Mouse (Mus musculus): Measurements from ENCODE around the gene Mrpl46. TPM values are rescaled to one million over a fixed set of nuclear protein-coding genes. Genes with fewer than 3 reads are reported as not detected.
A peak's percentile ranks its signal among the peaks of the same experiment; 100 is the strongest.

Mrpl46 gene
- total RNA-seq, 2 experiments from 2014 or later = 50.6 to 57.2 TPM

DNA sequence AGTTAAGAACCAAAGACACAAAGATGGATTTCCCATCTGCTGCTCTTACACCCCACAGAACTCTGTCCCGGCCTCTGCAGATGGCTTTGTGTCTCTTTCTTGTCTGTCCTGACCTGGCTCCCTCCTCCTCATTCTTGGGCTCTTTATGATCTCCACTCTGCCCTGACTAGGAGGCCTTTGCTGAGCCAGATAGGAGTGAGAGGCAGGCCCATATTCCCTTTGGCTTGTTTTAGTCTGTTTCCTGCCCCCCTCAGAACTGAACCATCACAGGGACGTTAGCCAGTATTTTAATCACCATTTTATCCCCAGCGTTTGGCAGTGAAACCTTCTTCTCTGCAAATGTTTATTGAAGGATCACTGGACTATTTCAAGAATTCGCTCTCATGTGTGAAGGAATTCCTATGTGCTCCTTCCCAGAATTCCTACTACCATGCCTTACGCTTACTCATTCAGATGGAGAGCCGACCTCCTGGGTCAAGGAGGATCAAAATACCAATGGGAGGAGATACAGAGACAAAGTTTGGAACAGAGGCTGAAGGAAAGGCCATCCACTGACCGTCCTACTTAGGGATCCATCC is 14.2 kb downstream of the Mrpl46 start:
- no peak for ATAC-seq (replicated peaks; ENCODE audit: poor library complexity)

DNA sequence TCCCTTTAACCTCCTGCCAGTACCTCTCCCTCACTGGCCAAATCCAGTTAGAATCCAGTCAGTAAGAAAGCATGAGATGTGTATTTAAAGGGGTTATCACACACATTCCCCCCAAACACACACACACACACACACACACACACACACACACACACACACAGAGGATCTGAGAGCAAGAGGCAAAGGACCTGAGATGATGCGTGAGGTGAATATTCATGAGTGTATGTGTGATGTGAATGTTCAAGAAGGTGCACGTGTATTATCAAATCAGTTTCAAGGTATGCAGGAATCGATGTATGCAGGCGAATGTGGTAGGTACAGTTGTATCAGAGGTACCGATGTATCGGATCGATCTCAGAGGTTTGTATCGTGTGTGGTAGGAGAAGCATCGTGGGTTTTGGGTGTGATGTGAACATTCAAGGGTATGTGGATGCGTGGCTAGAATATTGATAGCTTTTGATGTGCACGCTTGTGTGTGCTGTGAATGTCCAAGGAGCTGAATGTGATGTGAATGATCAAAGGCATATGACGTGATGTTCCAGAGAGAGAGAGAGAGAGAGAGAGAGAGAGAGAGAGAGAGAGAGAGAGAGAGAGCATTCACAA is 15.3 kb downstream of the Mrpl46 start:
- ATAC-seq (replicated peaks; ENCODE audit: poor library complexity) = no peak

DNA sequence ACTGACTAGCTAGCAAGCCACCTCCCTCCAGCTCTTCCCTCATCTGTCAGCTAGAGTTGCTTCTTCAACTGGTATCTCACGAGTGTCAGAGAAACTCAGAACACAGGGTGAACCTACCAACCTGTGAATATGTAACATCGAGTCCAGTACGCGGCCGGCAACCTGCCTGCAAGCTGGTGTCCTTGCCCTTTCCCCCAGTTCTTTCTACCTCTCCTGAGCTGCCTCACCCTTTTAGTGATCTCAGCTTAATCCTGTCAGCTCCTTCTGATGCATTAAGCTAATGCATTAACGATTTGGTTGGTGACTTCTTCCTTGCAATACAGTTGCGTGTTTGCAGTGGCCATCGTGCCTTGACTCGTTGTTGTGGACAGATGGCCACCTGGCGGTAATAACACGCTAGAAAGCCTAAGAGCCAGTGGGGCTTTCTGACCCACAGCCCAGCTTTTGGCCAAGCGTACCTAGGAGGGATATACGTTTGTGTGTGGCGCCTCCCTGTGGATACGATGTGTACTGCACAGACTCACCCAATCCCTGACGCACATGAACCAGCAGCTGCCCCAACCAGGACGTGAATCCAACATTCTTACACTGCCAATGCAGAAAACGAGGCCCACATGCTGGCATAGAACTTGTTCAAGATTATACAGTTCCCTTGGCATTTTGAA is 17.2 kb downstream of the Mrpl46 start:
- peak; percentile 99 for ATAC-seq (replicated peaks; ENCODE audit: poor library complexity)

DNA sequence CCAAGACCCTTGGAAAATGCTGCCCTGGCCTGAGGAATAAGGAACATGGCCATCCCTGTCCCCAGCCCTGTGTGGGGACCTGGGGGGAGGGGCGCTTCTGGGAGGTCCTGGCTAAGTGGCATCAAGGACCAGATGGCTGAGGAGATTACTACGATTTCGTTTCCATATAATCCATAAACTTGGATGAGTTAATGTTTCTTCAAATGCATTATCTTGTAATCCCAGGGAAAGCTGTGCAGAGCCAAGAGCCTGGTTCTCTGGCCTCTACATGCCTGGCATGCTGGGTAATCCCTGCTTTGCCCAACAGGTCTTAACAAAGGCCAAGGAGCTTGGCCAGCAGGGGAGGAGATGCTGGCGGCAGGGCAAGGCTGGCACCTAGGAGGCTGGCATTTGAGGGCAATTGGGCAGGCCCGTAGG is 18.1 kb downstream of the Mrpl46 start:
- ATAC-seq (replicated peaks; ENCODE audit: poor library complexity) = no peak

DNA sequence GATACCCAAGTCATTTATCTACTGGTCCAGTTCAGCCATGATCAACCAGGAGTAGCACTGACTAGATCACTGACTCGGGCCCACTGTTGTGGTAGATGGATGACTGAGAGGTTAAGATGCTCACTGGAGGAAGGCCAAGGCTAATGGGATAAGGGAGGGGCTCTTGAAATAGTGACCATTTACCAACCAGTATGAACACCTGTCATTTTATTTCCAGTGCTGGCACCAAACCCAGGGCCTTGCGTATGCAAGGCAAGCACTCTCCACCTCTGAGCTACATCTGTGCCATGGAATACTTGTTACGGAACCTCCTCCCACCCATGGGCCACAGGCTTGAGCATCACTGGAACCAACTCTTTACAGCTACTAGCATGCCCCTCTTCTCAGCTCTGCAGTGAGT is 19.5 kb downstream of the Mrpl46 start:
- no peak for ATAC-seq (replicated peaks; ENCODE audit: poor library complexity)

DNA sequence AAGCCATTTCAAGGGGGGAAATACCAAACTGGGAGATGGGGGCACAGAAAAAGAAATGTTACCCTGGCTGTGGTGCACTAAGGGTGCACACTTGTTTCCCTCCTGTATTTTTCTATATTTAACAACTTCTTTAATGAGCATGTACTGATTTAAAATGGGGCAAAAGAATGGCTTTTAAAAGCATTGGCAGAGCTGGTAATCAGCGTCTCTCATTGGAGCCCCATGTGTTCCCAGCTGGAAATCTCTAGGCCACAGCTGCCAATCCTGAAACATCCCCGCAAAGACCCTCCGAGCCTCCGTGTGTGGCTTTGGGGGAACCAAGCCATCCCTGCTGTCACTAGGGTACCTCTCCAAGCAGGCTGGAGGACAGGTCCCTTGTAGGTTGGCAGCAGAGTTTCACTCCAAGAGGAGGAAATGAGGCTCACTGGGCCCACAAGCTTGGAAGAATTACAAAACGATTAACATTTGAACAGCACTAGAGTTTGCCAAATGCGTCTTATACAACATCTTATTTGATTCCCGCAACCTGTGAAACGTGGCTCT is 28.8 kb downstream of the Mrpl46 start:
- no peak for ATAC-seq (replicated peaks; ENCODE audit: poor library complexity)

DNA sequence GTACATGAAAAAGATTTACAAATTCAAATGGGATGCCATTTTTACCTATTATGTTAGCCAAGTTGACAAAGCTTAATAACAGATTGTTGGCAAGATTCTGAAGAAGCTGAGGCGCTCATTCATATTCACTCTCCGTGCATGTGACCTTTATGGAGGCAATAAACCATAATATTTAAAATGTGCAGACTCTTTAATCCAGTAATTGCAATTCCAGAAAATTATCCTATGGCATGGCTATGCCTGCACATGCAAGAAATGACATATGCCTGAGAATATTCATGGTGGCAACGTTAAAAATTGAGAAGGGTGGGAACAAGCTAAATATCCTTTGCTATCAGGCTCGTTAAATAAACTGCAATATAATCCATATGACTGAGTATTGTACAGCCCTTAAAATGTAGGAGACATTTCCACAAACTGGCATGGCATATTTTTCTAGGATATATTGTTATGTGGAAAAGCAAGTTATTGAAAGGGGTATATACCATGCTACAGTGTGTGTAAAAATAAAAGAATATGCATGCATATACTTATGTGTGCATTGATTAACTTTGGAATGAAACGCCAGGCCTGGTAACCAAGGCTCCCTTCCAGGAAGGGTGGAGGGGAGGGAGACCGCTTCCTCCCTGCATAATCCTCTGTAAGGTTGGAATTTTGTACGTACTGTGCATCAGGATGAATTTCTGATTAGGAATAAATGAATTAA is 29.4 kb downstream of the Mrpl46 start:
- no peak for ATAC-seq (replicated peaks; ENCODE audit: poor library complexity)

DNA sequence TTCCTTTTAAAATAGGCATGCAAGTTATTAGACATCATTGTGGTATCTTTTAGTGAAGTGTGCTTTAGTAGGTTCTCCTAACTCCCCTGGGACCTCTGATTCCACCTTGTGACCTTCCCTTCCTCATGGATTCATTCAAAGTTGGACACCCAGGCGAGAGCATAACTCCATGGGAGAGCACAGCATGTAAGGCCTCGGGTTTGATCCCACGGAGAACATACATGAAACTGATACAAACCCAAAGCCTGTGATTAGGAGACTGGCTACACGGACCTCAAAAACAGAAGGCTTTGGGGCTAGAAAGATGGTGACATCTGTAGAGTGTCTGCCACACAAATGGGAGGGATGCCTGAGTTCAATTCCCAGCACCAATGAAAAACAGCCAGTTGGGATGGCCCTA is 30.4 kb downstream of the Mrpl46 start:
- ATAC-seq (replicated peaks; ENCODE audit: poor library complexity) = no peak

DNA sequence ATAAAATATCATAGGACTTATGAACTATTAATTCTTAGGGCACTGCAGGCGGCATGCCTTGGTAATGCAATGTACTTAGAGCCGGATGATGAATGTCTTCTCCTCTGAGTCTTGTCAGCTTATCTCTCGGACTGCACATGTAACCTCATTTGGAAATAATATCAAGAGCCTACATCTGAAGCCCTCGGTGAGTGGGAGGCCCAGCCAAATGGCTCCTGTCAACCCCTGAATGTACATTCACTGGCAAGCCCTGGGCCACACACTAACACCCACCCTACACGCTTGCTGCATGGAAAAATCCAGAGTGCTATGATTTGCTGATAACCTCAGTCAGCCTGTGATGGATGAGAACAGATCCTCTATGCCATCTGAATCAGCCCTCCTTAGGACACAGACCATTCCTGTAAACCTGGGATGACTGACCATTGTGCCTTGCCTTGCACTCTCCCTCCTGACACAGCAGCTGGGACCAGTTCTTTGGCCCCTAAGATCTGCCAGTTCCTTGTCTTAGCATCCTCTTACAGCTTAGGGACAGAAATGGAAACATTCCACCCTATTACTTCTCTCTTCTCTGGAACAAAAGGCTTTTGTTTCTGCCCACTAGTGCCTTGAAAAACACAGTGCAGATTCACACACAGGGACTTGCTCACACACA is 39.5 kb downstream of the Mrpl46 start:
- no peak for ATAC-seq (replicated peaks; ENCODE audit: poor library complexity)

DNA sequence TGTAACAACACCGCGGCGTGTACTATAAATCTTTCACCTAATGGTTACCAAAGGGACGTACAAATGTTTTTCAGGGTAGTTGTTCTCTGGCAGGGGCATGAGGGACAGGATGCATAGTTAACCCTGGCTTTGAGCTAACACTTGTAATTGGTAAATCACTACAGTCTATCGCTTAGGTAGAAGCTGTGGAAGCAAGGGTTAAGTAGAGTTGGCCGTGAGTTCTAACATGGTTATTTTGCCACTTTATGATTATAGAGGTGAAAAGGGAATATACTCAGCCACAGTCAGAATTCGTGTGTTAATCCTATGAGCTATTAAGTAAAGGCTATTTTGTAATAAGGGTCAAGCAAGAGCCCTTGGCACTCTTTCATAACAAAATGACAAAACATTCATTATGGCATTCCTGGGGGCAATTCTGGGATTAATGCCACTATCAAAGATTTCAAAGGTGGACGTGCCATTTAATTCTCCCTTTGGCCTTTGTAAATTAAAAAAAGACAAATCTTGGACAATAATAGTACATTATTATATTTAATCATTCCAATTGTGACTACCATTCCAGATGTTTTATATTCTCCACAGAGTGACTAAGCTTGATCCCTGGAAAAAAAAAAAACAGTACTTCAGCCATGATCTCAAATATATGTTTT is 43.9 kb downstream of the Mrpl46 start:
- no peak for ATAC-seq (replicated peaks; ENCODE audit: poor library complexity)

DNA sequence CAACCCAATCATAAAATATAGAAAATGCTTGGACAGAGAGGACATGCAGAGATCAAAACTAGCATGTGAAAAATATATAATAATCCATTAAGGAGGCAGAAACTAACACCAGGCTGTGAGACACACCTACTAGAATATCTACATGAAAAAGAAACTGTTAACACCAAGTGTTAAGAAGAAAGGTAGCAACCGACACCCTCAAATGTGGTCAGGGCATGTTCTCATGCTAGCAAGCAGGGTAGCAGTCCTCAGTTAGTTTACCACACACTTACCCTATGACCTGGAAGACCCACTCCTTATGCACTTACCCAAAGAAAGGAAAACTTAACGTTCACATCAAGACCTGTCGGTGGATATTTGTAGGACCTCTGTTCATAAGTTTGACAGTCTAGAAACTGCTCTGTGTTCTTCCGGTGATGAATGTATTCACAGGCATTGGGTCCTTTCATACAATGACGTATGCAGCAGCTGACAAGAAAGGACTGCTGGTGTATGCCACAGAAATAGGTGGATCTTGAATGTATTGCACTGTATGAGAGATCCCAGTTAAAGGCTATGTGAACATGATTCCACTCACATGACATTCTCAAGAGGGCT is 45.6 kb downstream of the Mrpl46 start, which contains the start of gene Ntrk3:
Gene Ntrk3 (minus strand): TSS at position 399 of the 597 bp plus-strand sequence.
- ATAC-seq (replicated peaks; ENCODE audit: poor library complexity) = no peak

DNA sequence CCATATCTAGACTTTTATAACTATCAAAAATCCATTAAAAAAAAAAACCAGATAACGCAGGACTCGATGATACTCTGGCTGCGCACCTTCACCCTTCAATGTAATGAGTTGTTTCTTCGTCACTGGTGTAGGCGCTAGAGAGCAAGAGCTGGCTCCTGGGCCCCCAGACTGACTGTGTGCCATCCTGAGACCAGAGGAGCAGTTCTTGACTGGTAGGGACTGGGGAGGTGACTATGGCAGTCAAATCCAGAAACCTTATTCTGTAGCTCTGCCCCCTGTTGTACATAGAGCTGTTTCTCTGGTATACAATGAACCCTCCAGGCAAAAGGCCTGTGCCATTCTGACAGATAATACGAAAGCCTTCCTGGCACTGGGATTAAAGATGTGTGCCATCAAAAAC is 46.1 kb downstream of the Mrpl46 start:
- ATAC-seq (replicated peaks; ENCODE audit: poor library complexity) = no peak

DNA sequence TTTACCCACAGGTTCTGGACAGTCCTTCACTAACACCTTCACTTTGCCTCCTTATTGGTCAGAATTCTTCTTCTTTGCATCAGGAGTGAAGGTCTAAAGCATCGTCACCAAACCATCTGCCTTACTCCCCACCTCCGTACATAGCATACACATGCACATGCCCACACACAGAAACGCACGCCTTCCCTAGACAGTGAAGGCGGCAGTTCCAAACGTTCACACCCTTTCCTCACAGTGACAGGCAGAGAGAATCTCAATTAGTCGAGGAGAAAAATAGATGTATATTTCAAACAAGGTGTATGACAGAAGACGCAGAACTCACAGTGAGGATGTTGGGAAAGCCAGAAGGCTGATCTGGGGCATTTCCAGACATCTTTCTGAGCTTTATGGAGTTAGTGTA is 51.9 kb downstream of the Mrpl46 start:
- ATAC-seq (replicated peaks; ENCODE audit: poor library complexity) = no peak

Other genes with a start within 250 kb of the Mrpl46 start
- not detected in 2 replicates for gene Ntrk3, start 45.5 kb downstream of the Mrpl46 start, total RNA-seq (2015)
- gene Ntrk3, start 45.5 kb downstream of the Mrpl46 start, total RNA-seq (2017) = not detected in 2 replicates
- 36.7 and 37.1 TPM in 2 replicates for gene Mrps11, start 412 bp downstream of the Mrpl46 start, total RNA-seq (2015)
- gene Mrps11, start 412 bp downstream of the Mrpl46 start, total RNA-seq (2017) = 43.5 and 71.5 TPM in 2 replicates
- 16.1 and 19.3 TPM in 2 replicates for gene Det1, start 63.7 kb upstream of the Mrpl46 start, total RNA-seq (2015)
- 14.0 and 15.5 TPM in 2 replicates for gene Det1, start 63.7 kb upstream of the Mrpl46 start, total RNA-seq (2017)
- gene Aen, start 112.3 kb upstream of the Mrpl46 start, total RNA-seq (2015) = 14.8 and 15.1 TPM in 2 replicates
- gene Aen, start 112.3 kb upstream of the Mrpl46 start, total RNA-seq (2017) = 39.7 and 46.6 TPM in 2 replicates
- 25.3 and 35.0 TPM in 2 replicates for gene Isg20, start 129.9 kb upstream of the Mrpl46 start, total RNA-seq (2015)
- gene Isg20, start 129.9 kb upstream of the Mrpl46 start, total RNA-seq (2017) = 7.7 and 8.0 TPM in 2 replicates

Measured in megakaryocyte progenitor cell, adult 5-6 weeks (primary cell).